Mouse (Mus musculus): ENCODE results near the gene Ireb2. TPM values are rescaled to one million over a fixed set of nuclear protein-coding genes. Genes with fewer than 3 reads are reported as not detected.
"Not testable (repeated sequence)": the region's sequence is repeated elsewhere in the genome, so short reads cannot be mapped to it uniquely, and the experiment has no call there.

Gene Ireb2
- polyA plus RNA-seq, 1 experiment from 2014 or later: 66.0 TPM

GRCm38 (mm10) chr9:54840145-54840544, 23.4 kb upstream of the Ireb2 start:
- no peaks in the 10 kb centered on the region for H3K36me3 ChIP-seq (ENCODE audit: control insufficient read depth, insufficient read depth, low read length)
- no peak overlapping the region for H3K9ac ChIP-seq (ENCODE audit: low read depth, low read length)
- no peaks in the 10 kb centered on the region for H3K27me3 ChIP-seq (ENCODE audit: control insufficient read depth, insufficient read depth, low read length)
- H3K4me2 ChIP-seq (replicated peaks; ENCODE audit: low read depth, low read length): no peak overlapping the region
- no peaks in the 10 kb centered on the region for H3K9me3 ChIP-seq (ENCODE audit: control insufficient read depth, low read length)
- no peaks in the 10 kb centered on the region for H3K4me1 ChIP-seq (replicated peaks; ENCODE audit: control insufficient read depth, insufficient read depth, low read length)
- ATAC-seq (ENCODE audit: low FRiP score): no peak
- H3K4me3 ChIP-seq (ENCODE audit: low read depth, low read length): no peak overlapping the region
- 88% methylated on average over 1 of the region's 1 CpGs for WGBS
- H3K27ac ChIP-seq (ENCODE audit: low read depth, low read length): no peak overlapping the region
- no peak for DNase-seq (ENCODE audit: low spot score)

GRCm38 (mm10) chr9:54842311-54842710, 21.3 kb upstream of the Ireb2 start:
- Histone ChIP-seq H3K27me3 (ENCODE audit: control insufficient read depth, insufficient read depth, low read length) (no peaks in the 10 kb centered on the region), H3K4me2 (replicated peaks; ENCODE audit: low read depth, low read length) (no peak overlapping the region), H3K4me3 (ENCODE audit: low read depth, low read length) (no peak overlapping the region), H3K4me1 (replicated peaks; ENCODE audit: control insufficient read depth, insufficient read depth, low read length) (no peaks in the 10 kb centered on the region), H3K27ac (ENCODE audit: low read depth, low read length) (no peak overlapping the region), H3K9me3 (ENCODE audit: control insufficient read depth, low read length) (no peaks in the 10 kb centered on the region), H3K36me3 (ENCODE audit: control insufficient read depth, insufficient read depth, low read length) (no peaks in the 10 kb centered on the region), H3K9ac (ENCODE audit: low read depth, low read length) (no peak overlapping the region)
- DNase-seq (ENCODE audit: low spot score): no peak
- WGBS: 81% methylated on average over 5 of the region's 5 CpGs
- ATAC-seq (ENCODE audit: low FRiP score): no peak

- H3K27me3 ChIP-seq (ENCODE audit: control insufficient read depth, insufficient read depth, low read length): no peaks in the 10 kb centered on the region
- 81% methylated on average over 6 of the region's 6 CpGs for WGBS
Measured at GRCm38 (mm10) chr9:54843887-54844286, 19.7 kb upstream of the Ireb2 start.

GRCm38 (mm10) chr9:54844556-54845176, 18.9 kb upstream of the Ireb2 start:
- 79% methylated on average over 3 of the region's 3 CpGs for WGBS
- H3K4me2 ChIP-seq (replicated peaks; ENCODE audit: low read depth, low read length): no peak overlapping the region
- no peak overlapping the region for H3K27ac ChIP-seq (ENCODE audit: low read depth, low read length)
- H3K27me3 ChIP-seq (ENCODE audit: control insufficient read depth, insufficient read depth, low read length): no peaks in the 10 kb centered on the region
- no peaks in the 10 kb centered on the region for H3K4me1 ChIP-seq (replicated peaks; ENCODE audit: control insufficient read depth, insufficient read depth, low read length)
- no peak for ATAC-seq (ENCODE audit: low FRiP score)
- no peak overlapping the region for H3K9ac ChIP-seq (ENCODE audit: low read depth, low read length)
- no peaks in the 10 kb centered on the region for H3K36me3 ChIP-seq (ENCODE audit: control insufficient read depth, insufficient read depth, low read length)
- no peaks in the 10 kb centered on the region for H3K9me3 ChIP-seq (ENCODE audit: control insufficient read depth, low read length)
- H3K4me3 ChIP-seq (ENCODE audit: low read depth, low read length): no peak overlapping the region
- no peak for DNase-seq (ENCODE audit: low spot score)

More at GRCm38 (mm10) chr9:54843887-54844286, 19.7 kb upstream of the Ireb2 start:
- no peak overlapping the region for H3K27ac ChIP-seq (ENCODE audit: low read depth, low read length)
- no peaks in the 10 kb centered on the region for H3K9me3 ChIP-seq (ENCODE audit: control insufficient read depth, low read length)
- ATAC-seq (ENCODE audit: low FRiP score) (no peak), DNase-seq (ENCODE audit: low spot score) (no peak)
- H3K36me3 ChIP-seq (ENCODE audit: control insufficient read depth, insufficient read depth, low read length): no peaks in the 10 kb centered on the region
- H3K4me1 ChIP-seq (replicated peaks; ENCODE audit: control insufficient read depth, insufficient read depth, low read length): no peaks in the 10 kb centered on the region
- no peak overlapping the region for H3K9ac ChIP-seq (ENCODE audit: low read depth, low read length)
- no peak overlapping the region for H3K4me3 ChIP-seq (ENCODE audit: low read depth, low read length)
- no peak overlapping the region for H3K4me2 ChIP-seq (replicated peaks; ENCODE audit: low read depth, low read length)

- Histone ChIP-seq H3K4me1 (replicated peaks; ENCODE audit: control insufficient read depth, insufficient read depth, low read length) (no peaks in the 10 kb centered on the region), H3K27ac (ENCODE audit: low read depth, low read length) (no peak overlapping the region), H3K9ac (ENCODE audit: low read depth, low read length) (no peak overlapping the region), H3K4me2 (replicated peaks; ENCODE audit: low read depth, low read length) (no peak overlapping the region), H3K27me3 (ENCODE audit: control insufficient read depth, insufficient read depth, low read length) (no peaks in the 10 kb centered on the region), H3K36me3 (ENCODE audit: control insufficient read depth, insufficient read depth, low read length) (no peaks in the 10 kb centered on the region), H3K9me3 (ENCODE audit: control insufficient read depth, low read length) (no peaks in the 10 kb centered on the region), H3K4me3 (ENCODE audit: low read depth, low read length) (no peak overlapping the region)
- no peak for ATAC-seq (ENCODE audit: low FRiP score)
- no peak for DNase-seq (ENCODE audit: low spot score)
Measured at GRCm38 (mm10) chr9:54848203-54848602, 15.4 kb upstream of the Ireb2 start.

GRCm38 (mm10) chr9:54853036-54853435, 10.6 kb upstream of the Ireb2 start:
- H3K4me2 ChIP-seq (replicated peaks; ENCODE audit: low read depth, low read length); ATAC-seq (ENCODE audit: low FRiP score); H3K9ac ChIP-seq (ENCODE audit: low read depth, low read length); DNase-seq (ENCODE audit: low spot score); H3K27ac ChIP-seq (ENCODE audit: low read depth, low read length); H3K27me3 ChIP-seq (ENCODE audit: control insufficient read depth, insufficient read depth, low read length); H3K36me3 ChIP-seq (ENCODE audit: control insufficient read depth, insufficient read depth, low read length); H3K4me3 ChIP-seq (ENCODE audit: low read depth, low read length); H3K9me3 ChIP-seq (ENCODE audit: control insufficient read depth, low read length); H3K4me1 ChIP-seq (replicated peaks; ENCODE audit: control insufficient read depth, insufficient read depth, low read length): not testable (repeated sequence)
- 77% methylated on average over 6 of the region's 6 CpGs for WGBS

GRCm38 (mm10) chr9:54853619-54854018, 10.0 kb upstream of the Ireb2 start:
- no peak overlapping the region for H3K27ac ChIP-seq (ENCODE audit: low read depth, low read length)
- 0 out of 2 replicates have a peak, but pooled peaks cover 2% of the 10 kb centered on the region for H3K4me1 ChIP-seq (replicated peaks; ENCODE audit: control insufficient read depth, insufficient read depth, low read length)
- 75% methylated on average over 4 of the region's 4 CpGs for WGBS
- H3K9me3 ChIP-seq (ENCODE audit: control insufficient read depth, low read length): no peaks in the 10 kb centered on the region
- H3K4me2 ChIP-seq (replicated peaks; ENCODE audit: low read depth, low read length): no peak overlapping the region
- H3K4me3 ChIP-seq (ENCODE audit: low read depth, low read length): no peak overlapping the region
- H3K9ac ChIP-seq (ENCODE audit: low read depth, low read length): no peak overlapping the region
- no peaks in the 10 kb centered on the region for H3K27me3 ChIP-seq (ENCODE audit: control insufficient read depth, insufficient read depth, low read length)
- DNase-seq (ENCODE audit: low spot score): no peak
- H3K36me3 ChIP-seq (ENCODE audit: control insufficient read depth, insufficient read depth, low read length): no peaks in the 10 kb centered on the region
- no peak for ATAC-seq (ENCODE audit: low FRiP score)

- DNase-seq (ENCODE audit: low spot score) (peak; percentile 18), ATAC-seq (ENCODE audit: low FRiP score) (no peak)
- 27% methylated on average over 6 of the region's 6 CpGs for WGBS
- Histone ChIP-seq H3K27me3 (ENCODE audit: control insufficient read depth, insufficient read depth, low read length) (no peaks in the 10 kb centered on the region), H3K27ac (ENCODE audit: low read depth, low read length) (no peak overlapping the region), H3K36me3 (ENCODE audit: control insufficient read depth, insufficient read depth, low read length) (no peaks in the 10 kb centered on the region), H3K4me1 (replicated peaks; ENCODE audit: control insufficient read depth, insufficient read depth, low read length) (0 out of 2 replicates have a peak, but pooled peaks cover 2% of the 10 kb centered on the region), H3K9me3 (ENCODE audit: control insufficient read depth, low read length) (no peaks in the 10 kb centered on the region), H3K4me2 (replicated peaks; ENCODE audit: low read depth, low read length) (no peak overlapping the region), H3K9ac (ENCODE audit: low read depth, low read length) (no peak overlapping the region), H3K4me3 (ENCODE audit: low read depth, low read length) (no peak overlapping the region)
Measured at GRCm38 (mm10) chr9:54855638-54856037, 8.0 kb upstream of the Ireb2 start.

GRCm38 (mm10) chr9:54856121-54856520, 7.5 kb upstream of the Ireb2 start:
- no peak overlapping the region for H3K27ac ChIP-seq (ENCODE audit: low read depth, low read length)
- no peak for ATAC-seq (ENCODE audit: low FRiP score)
- H3K4me2 ChIP-seq (replicated peaks; ENCODE audit: low read depth, low read length): no peak overlapping the region

More at GRCm38 (mm10) chr9:54856121-54856520, 7.5 kb upstream of the Ireb2 start:
- no peaks in the 10 kb centered on the region for H3K9me3 ChIP-seq (ENCODE audit: control insufficient read depth, low read length)
- H3K36me3 ChIP-seq (ENCODE audit: control insufficient read depth, insufficient read depth, low read length): no peaks in the 10 kb centered on the region
- DNase-seq (ENCODE audit: low spot score): no peak
- 0 out of 2 replicates have a peak, but pooled peaks cover 2% of the 10 kb centered on the region for H3K4me1 ChIP-seq (replicated peaks; ENCODE audit: control insufficient read depth, insufficient read depth, low read length)
- 74% methylated on average over 6 of the region's 6 CpGs for WGBS
- H3K4me3 ChIP-seq (ENCODE audit: low read depth, low read length): no peak overlapping the region
- no peaks in the 10 kb centered on the region for H3K27me3 ChIP-seq (ENCODE audit: control insufficient read depth, insufficient read depth, low read length)
- H3K9ac ChIP-seq (ENCODE audit: low read depth, low read length): no peak overlapping the region
